Mouse (Mus musculus) B cell, adult (primary cell): ENCODE results near the gene Cntnap4. TPM values are rescaled to one million over a fixed set of nuclear protein-coding genes. Genes with fewer than 3 reads are reported as not detected.

Source experiments
- total RNA-seq: library from RNA; stranded (reverse); gene quantifications from 4 replicates; pipeline ENCODE4 v1.2.4, GENCODE M21; 2023; ENCODE audit not compliant: inconsistent age

Cntnap4 gene
- not detected in 4 replicates for total RNA-seq

DNA sequence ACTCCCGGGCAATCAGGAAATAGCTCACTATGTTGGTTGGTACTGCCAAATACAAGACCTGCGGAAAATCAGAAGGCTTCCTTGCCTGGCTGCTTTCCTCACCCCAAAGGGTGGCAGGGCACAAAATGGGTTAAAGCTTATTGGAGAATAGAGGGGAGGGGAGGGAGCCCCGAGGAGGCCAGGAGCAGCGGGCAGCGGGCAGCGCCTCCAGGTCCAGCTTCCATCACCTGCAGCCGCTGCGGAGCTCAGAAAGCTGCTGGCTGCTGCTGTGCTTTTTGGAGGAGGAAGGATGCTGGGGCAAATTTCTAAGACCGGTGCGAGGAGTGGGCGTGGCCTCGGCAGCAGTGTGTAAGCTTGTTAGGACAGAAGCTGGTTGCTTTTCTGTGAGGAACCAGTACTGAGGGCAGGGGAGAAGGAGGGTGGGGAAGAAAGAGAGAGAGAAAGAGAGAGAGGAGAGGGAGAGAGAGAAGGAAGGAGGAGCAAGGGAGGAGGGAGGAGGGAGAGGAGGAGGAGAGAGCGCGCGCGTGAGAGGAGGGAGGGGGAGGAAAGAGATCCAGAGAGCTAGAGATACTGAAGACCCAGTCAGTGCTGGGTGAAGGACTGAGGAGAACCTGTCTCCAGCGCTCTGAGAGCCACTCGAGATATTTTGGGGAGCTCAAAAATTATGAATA lies at the start of gene Cntnap4:
Gene Cntnap4 (plus strand): TSS at position 573 of the 671 bp plus-strand sequence.

